Mouse (Mus musculus) heart, embryonic 16.5 days (tissue): Measurements from ENCODE around the gene Nutm1. TPM values are rescaled to one million over a fixed set of nuclear protein-coding genes. Genes with fewer than 3 reads are reported as not detected.

Source experiments
- ATAC-seq: fragments of 200-750 bp; cut with Nextera tagmentation; replicated peaks from 2 replicates; pipeline ENCODE4 v1.8.0; 2017; ENCODE audit warnings: moderate number of reproducible peaks; ENCODE audit not compliant: insufficient read depth, low FRiP score; ENCODE audit errors: extremely low read depth
- H3K27ac ChIP-seq: fragments of 300-500 bp; sonication (generic); 2 replicates; pipeline ENCODE4 v1.5.1; 2014; ENCODE audit warnings: mild to moderate bottlenecking, low read length, control low read depth, moderate library complexity
- H3K27me3 ChIP-seq: fragments of 300-500 bp; sonication (generic); 2 replicates; pipeline ENCODE4 v1.6.1; 2014; ENCODE audit warnings: low read length, mixed read lengths; ENCODE audit not compliant: control insufficient read depth, insufficient read depth
- H3K36me3 ChIP-seq: fragments of 300-500 bp; sonication (generic); 2 replicates; pipeline ENCODE4 v1.6.1; 2014; ENCODE audit not compliant: control insufficient read depth, insufficient read depth
- H3K4me1 ChIP-seq: fragments of 300-500 bp; sonication (generic); 2 replicates; pipeline ENCODE4 v1.6.1; 2014; ENCODE audit warnings: low read length, mixed read lengths; ENCODE audit not compliant: control insufficient read depth, insufficient read depth
- H3K4me2 ChIP-seq: fragments of 300-500 bp; sonication (generic); 2 replicates; pipeline ENCODE4 v1.6.1; 2014; ENCODE audit warnings: low read depth, mild to moderate bottlenecking, control low read depth, low read length
- H3K4me3 ChIP-seq: fragments of 300-500 bp; sonication (generic); 2 replicates; pipeline ENCODE4 v1.5.1; 2014; ENCODE audit warnings: mild to moderate bottlenecking, control low read depth, low read length
- H3K9ac ChIP-seq: fragments of 300-500 bp; sonication (generic); 2 replicates; pipeline ENCODE4 v1.6.1; 2014; ENCODE audit warnings: low read length, control low read depth
- H3K9me3 ChIP-seq: fragments of 300-500 bp; sonication (generic); replicated peaks from 2 replicates; pipeline ENCODE4 v1.6.1; 2016; ENCODE audit warnings: low read length; ENCODE audit not compliant: control insufficient read depth
- WGBS: fragments of 180-500 bp; shearing (Covaris S2); extraction: QIAGEN DNeasy Blood & Tissue Kit; methylation state at CpG from one replicate; pipeline ENCODE4 v1.1.7; 2014; 5-methylcytosine and 5-hydroxymethylcytosine counted together
- polyA plus RNA-seq: library from polyadenylated mRNA; unstranded; fragments of >200 nt; fragmentation: Nextera tagmentation; extraction: Ambion mirVana; gene quantifications from 2 replicates; pipeline ENCODE4 v1.2.1, GENCODE M21; 2015

The Nutm1 gene
- polyA plus RNA-seq, 1 experiment from 2014 or later = not detected

DNA sequence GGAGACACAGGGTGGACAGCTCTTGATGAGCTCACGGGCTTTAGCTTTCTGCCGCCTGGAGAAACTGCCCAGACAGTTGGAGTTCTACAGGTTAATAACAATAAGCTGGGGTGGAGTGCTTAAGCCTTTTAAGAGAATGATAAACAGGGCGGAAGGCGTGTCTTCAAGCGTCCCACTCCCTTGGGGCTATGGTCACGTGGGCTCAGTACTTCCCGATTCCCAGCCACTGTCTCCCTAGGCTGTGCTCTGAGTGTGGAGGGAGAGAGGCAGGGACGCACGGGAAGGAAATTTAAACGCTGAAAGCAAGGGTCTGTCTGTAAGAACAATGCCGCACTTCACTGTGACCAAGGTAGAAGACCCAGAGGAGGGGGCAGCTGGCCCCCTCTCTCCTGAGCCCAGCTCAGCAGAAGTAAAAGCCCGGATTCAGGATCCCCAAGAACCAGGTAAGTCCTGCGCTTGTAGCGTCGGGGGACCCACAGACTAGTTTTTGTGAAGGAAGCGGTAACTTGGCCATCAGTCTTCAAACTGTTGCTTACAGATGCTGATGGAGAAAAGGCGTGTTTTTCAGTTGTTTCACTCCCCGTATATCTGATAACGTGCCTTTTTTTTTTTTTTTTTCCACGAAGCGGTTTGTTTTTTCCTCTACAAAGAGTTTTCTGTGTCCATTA lies 25.4 kb upstream of the Nutm1 start:
- Histone ChIP-seq H3K4me1 (peaks cover 23% of the 10 kb centered on the region), H3K4me3 (peak overlapping the region; percentile 74), H3K27ac (peak overlapping the region; percentile 65), H3K4me2 (peak overlapping the region; percentile 98), H3K9ac (peak overlapping the region; percentile 86), H3K27me3 (no peaks in the 10 kb centered on the region), H3K9me3 (no peaks in the 10 kb centered on the region), H3K36me3 (no peaks in the 10 kb centered on the region)
- WGBS = 2% methylated on average over 21 of the region's 21 CpGs
- peak; percentile 90 for ATAC-seq

DNA sequence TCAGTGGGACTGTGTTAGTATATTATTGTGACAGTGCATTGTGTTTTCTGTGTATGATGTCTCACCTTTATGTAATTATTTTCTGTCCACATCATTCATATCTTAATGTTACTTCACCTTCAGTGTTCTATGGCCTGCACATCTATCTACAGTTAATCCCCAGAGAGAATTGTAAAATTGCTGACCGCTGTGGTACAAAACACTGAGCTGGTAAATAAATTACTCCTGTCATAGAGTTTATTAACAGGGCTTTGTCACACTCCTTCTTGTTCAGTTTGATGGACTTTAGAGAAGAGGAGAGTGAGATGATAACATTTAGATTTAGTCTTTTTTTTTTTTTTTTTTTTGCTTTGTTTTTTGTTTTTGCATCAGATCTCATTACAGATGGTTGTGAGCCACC lies 23.8 kb upstream of the Nutm1 start:
- H3K4me1 ChIP-seq = peaks cover 17% of the 10 kb centered on the region
- H3K4me2 ChIP-seq = no peak overlapping the region
- no peaks in the 10 kb centered on the region for H3K27me3 ChIP-seq
- no peak overlapping the region for H3K9ac ChIP-seq
- no peak overlapping the region for H3K4me3 ChIP-seq
- H3K27ac ChIP-seq = no peak overlapping the region
- H3K9me3 ChIP-seq = no peaks in the 10 kb centered on the region
- WGBS = 90% methylated on average over 1 of the region's 1 CpGs
- no peak for ATAC-seq
- no peaks in the 10 kb centered on the region for H3K36me3 ChIP-seq

DNA sequence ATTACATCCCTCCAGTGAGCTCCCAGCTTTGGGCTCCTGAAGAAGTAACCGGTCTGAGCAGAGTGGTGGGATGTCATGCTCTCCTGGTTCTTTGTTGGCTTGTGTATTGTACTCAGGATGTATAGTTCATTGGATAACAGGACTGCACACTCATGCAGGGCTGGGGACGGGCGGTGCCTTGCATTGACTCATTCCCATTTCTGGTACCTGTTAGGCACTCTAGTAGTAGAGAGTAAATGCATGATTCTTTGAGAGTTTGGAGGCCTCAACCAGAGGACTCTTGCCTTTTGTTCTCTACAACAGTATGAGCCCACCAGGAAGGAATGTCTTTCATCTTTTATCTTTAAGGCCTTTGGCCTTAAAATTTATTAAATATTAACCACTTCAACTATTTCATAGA lies 17.8 kb upstream of the Nutm1 start:
- H3K36me3 ChIP-seq = peaks cover 6% of the 10 kb centered on the region; the same call in 1 of the 2 replicates
- H3K4me3 ChIP-seq = no peak overlapping the region
- ATAC-seq = no peak
- no peak overlapping the region for H3K27ac ChIP-seq
- no peaks in the 10 kb centered on the region for H3K9me3 ChIP-seq
- no peaks in the 10 kb centered on the region for H3K27me3 ChIP-seq
- H3K4me2 ChIP-seq = no peak overlapping the region
- H3K9ac ChIP-seq = no peak overlapping the region
- peaks cover 4% of the 10 kb centered on the region; the same call in 1 of the 2 replicates for H3K4me1 ChIP-seq
- WGBS = 92% methylated on average over 3 of the region's 3 CpGs

- no peak for ATAC-seq
- Histone ChIP-seq H3K4me3 (no peak overlapping the region), H3K36me3 (peaks cover 6% of the 10 kb centered on the region; the same call in 1 of the 2 replicates), H3K9ac (no peak overlapping the region), H3K27me3 (no peaks in the 10 kb centered on the region), H3K27ac (no peak overlapping the region; the same call in 1 of the 2 replicates), H3K4me2 (no peak overlapping the region), H3K4me1 (peaks cover 13% of the 10 kb centered on the region), H3K9me3 (no peaks in the 10 kb centered on the region)
- 76% methylated on average over 6 of the region's 6 CpGs for WGBS
These were observed 14.4 kb upstream of the Nutm1 start for GRCm38 (mm10) chr2:112273474-112273873.

DNA sequence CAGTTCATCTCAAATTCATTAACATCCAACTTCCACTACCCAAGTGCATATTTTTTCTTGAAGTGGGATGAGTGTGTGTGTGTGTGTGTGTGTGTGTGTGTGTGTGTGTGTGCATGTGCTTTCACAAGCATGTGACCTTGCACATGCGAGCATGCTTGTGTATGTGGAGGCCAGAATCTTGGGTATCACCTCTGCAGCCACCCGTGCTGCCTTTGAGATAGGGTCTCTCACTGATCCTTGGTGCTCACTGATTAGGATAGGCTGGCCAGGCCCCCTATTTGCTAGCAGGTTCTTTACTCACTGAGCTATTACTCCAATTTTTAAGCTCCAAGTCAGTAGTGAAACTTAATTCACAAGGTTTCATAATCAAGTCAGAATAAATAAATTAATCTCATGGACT lies 13.8 kb upstream of the Nutm1 start:
- H3K36me3 ChIP-seq = peaks cover 6% of the 10 kb centered on the region; the same call in 1 of the 2 replicates
- H3K27ac ChIP-seq = no peak overlapping the region
- no peak for ATAC-seq
- H3K27me3 ChIP-seq = no peaks in the 10 kb centered on the region
- 58% methylated on average over 2 of the region's 2 CpGs for WGBS
- H3K4me1 ChIP-seq = peaks cover 16% of the 10 kb centered on the region
- H3K4me2 ChIP-seq = no peak overlapping the region
- H3K9ac ChIP-seq = no peak overlapping the region
- no peaks in the 10 kb centered on the region for H3K9me3 ChIP-seq
- H3K4me3 ChIP-seq = no peak overlapping the region

GRCm38 (mm10) chr2:112270011-112270410 lies 10.9 kb upstream of the Nutm1 start:
- H3K4me1 ChIP-seq = peaks cover 21% of the 10 kb centered on the region
- ATAC-seq = peak; percentile 30
- H3K9me3 ChIP-seq = no peaks in the 10 kb centered on the region
- 49% methylated on average over 2 of the region's 2 CpGs for WGBS
- peaks cover 4% of the 10 kb centered on the region; the same call in 1 of the 2 replicates for H3K36me3 ChIP-seq
- H3K4me3 ChIP-seq = no peak overlapping the region
- H3K27ac ChIP-seq = peak overlapping the region; percentile 83
- peak overlapping the region; percentile 32; the same call in 1 of the 2 replicates for H3K4me2 ChIP-seq
- no peak overlapping the region for H3K9ac ChIP-seq
- no peaks in the 10 kb centered on the region for H3K27me3 ChIP-seq

GRCm38 (mm10) chr2:112267547-112268269 lies 8.6 kb upstream of the Nutm1 start:
- peaks cover 26% of the 10 kb centered on the region for H3K4me1 ChIP-seq
- peak overlapping the region; percentile 45; the same call in 1 of the 2 replicates for H3K27ac ChIP-seq
- WGBS = 41% methylated on average over 8 of the region's 8 CpGs
- peak overlapping the region; percentile 72 for H3K4me2 ChIP-seq
- H3K4me3 ChIP-seq = peak overlapping the region; percentile 84
- peak overlapping the region; percentile 91 for H3K9ac ChIP-seq
- ATAC-seq = no peak
- no peaks in the 10 kb centered on the region for H3K9me3 ChIP-seq
- H3K36me3 ChIP-seq = no peaks in the 10 kb centered on the region
- no peaks in the 10 kb centered on the region for H3K27me3 ChIP-seq

- Histone ChIP-seq H3K9me3 (no peaks in the 10 kb centered on the region), H3K4me3 (peak overlapping the region; percentile 84), H3K9ac (peak overlapping the region; percentile 91), H3K27me3 (no peaks in the 10 kb centered on the region), H3K4me1 (peaks cover 28% of the 10 kb centered on the region), H3K36me3 (no peaks in the 10 kb centered on the region), H3K27ac (peak overlapping the region; percentile 98), H3K4me2 (peak overlapping the region; percentile 72)
- no peak for ATAC-seq
- WGBS = 16% methylated on average over 10 of the region's 10 CpGs
These were observed 7.7 kb upstream of the Nutm1 start for GRCm38 (mm10) chr2:112266780-112267179.

DNA sequence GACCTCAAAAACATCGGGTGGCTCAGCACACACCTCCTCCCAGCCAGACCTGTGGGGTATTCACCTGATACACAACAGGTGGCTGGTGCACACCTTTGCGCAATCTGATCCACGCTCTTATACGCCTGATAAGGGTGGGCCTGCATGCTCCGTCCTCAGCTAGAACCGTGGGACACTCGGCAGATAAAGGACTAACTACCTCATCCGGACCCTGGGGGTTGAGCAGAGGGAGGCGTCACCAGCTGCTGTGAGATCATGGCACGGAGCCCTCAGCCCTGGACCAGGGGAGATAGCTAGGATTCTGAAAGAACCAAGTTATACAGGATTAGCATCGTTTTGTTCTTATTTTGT lies 7.1 kb upstream of the Nutm1 start, which contains the start of gene Gm21985:
TSS of gene Gm21985 (plus strand) at position 73 of the 351 bp plus-strand sequence.
- no peaks in the 10 kb centered on the region for H3K36me3 ChIP-seq
- peak within 1 kb of the TSS; percentile 84 for H3K4me3 ChIP-seq
- peak within 1 kb of the TSS; percentile 98 for H3K27ac ChIP-seq
- H3K9me3 ChIP-seq = no peaks in the 10 kb centered on the region
- peak within 1 kb of the TSS; percentile 72 for H3K4me2 ChIP-seq
- peaks cover 25% of the 10 kb centered on the region for H3K4me1 ChIP-seq
- ATAC-seq = peak; percentile 26
- WGBS = under 1% methylated on average over 11 of the region's 11 CpGs
- no peaks in the 10 kb centered on the region for H3K27me3 ChIP-seq
- peak within 1 kb of the TSS; percentile 91 for H3K9ac ChIP-seq
